Mouse (Mus musculus): ENCODE results near the gene Gsk3b.

GRCm38 (mm10) chr16:38290151-38290550 lies 201.3 kb downstream of the Gsk3b start:
- TF ChIP-seq CTCF (conservative IDR thresholded peaks at IDR 0.05 in 1 of 2, IDR thresholded peaks at IDR 0.05 in 1 of 2; ENCODE audit: low read depth in 2 of 2, low read length in 2 of 2), result no peak
- TF ChIP-seq POLR2A (IDR thresholded peaks at IDR 0.05; ENCODE audit: low read depth, low read length), result no peak
- no peak for TF ChIP-seq E2F4 (IDR thresholded peaks at IDR 0.05; ENCODE audit: insufficient replicate concordance, low read depth, low read length)
- TF ChIP-seq USF2 (conservative IDR thresholded peaks at IDR 0.05; ENCODE audit: low read depth, low read length), result no peak
- no peak for TF ChIP-seq TCF12 (IDR thresholded peaks at IDR 0.05; ENCODE audit: low read depth, low read length)
- TF ChIP-seq ZMIZ1 (IDR thresholded peaks at IDR 0.05; ENCODE audit: low read depth, low read length), result no peak
- TF ChIP-seq ZNF384 (IDR thresholded peaks at IDR 0.05; ENCODE audit: low read depth, low read length), result no peak
- TF ChIP-seq EP300 (IDR thresholded peaks at IDR 0.05; ENCODE audit: low read length), result no peak
- TF ChIP-seq JUND (conservative IDR thresholded peaks at IDR 0.05; ENCODE audit: low read depth, low read length), result no peak
